In genomic region chr2:106756354-106757103, GRCm38 (mm10) we compare ENCODE assay signal across 16 mouse cellular contexts.
A peak's percentile ranks its signal among the peaks of the same experiment; 100 is the strongest.
DNase-seq lines count a peak whose midpoint lies in the region; ATAC-seq and TF ChIP-seq lines count a peak whose summit lies in the region.
"Had no signal": no experiment of that assay in that cellular context is flagged by ENCODE, and none has a peak within 500 bp of the region (broad histone marks: within the 10 kb centered on the region; RNA-seq: fewer than 3 reads in every experiment).

No protein-coding gene starts in this region.

- WGBS in hindbrain, embryonic 12.5 days: 21% methylated on average over 13 of the region's 13 CpGs
- WGBS in hindbrain, postnatal 0 days: 41% methylated on average over 13 of the region's 13 CpGs
- 43% methylated on average over 13 of the region's 13 CpGs for WGBS in midbrain, embryonic 11.5 days
- 38% methylated on average over 13 of the region's 13 CpGs for WGBS in midbrain, postnatal 0 days
- WGBS in embryonic facial prominence, embryonic 10.5 days: 27% methylated on average over 13 of the region's 13 CpGs
- WGBS in limb, embryonic 12.5 days: 17% methylated on average over 13 of the region's 13 CpGs

- H3K27me3 ChIP-seq in hindbrain, embryonic 12.5 days: peaks cover 4% of the 10 kb centered on the region; the same call in 1 of the 2 replicates
- no peaks in the 10 kb centered on the region for H3K27me3 ChIP-seq in hindbrain, postnatal 0 days (ENCODE audit: insufficient read depth, low read length)
- H3K27me3 ChIP-seq in midbrain, embryonic 11.5 days (ENCODE audit: control insufficient read depth, insufficient read depth, low read length): no peaks in the 10 kb centered on the region
- no peaks in the 10 kb centered on the region for H3K27me3 ChIP-seq in midbrain, postnatal 0 days (ENCODE audit: insufficient read depth, low read length)
- H3K27me3 ChIP-seq in embryonic facial prominence, embryonic 10.5 days (replicated peaks; ENCODE audit: low read depth, poor library complexity, severe bottlenecking): peaks cover 68% of the 10 kb centered on the region
- peaks cover 4% of the 10 kb centered on the region; the same call in 1 of the 2 replicates for H3K27me3 ChIP-seq in limb, embryonic 12.5 days
- H3K27me3 ChIP-seq: embryonic facial prominence, embryonic 15.5 days; limb, embryonic 15.5 days; stomach, embryonic 15.5 days had no signal

- H3K4me2 ChIP-seq in hindbrain, embryonic 12.5 days (replicated peaks): no peak overlapping the region
- no peak overlapping the region for H3K4me2 ChIP-seq in hindbrain, postnatal 0 days (ENCODE audit: low read depth, low read length)
- H3K4me2 ChIP-seq in midbrain, embryonic 11.5 days: no peak overlapping the region
- no peak overlapping the region for H3K4me2 ChIP-seq in midbrain, postnatal 0 days (ENCODE audit: low read depth, low read length, poor library complexity, severe bottlenecking)
- H3K4me2 ChIP-seq in limb, embryonic 12.5 days: no peak overlapping the region
- H3K4me2 ChIP-seq: embryonic facial prominence, embryonic 15.5 days; limb, embryonic 15.5 days; stomach, embryonic 15.5 days had no signal

- no peak for TF ChIP-seq CTCF in hindbrain, postnatal 0 days (IDR thresholded peaks at IDR 0.05; ENCODE audit: low read depth)
- TF ChIP-seq CTCF in midbrain, postnatal 0 days (IDR thresholded peaks at IDR 0.05): no peak

- no peaks in the 10 kb centered on the region for H3K9me3 ChIP-seq in hindbrain, embryonic 12.5 days (replicated peaks)
- H3K9me3 ChIP-seq in hindbrain, postnatal 0 days (ENCODE audit: low read length): no peaks in the 10 kb centered on the region
- no peaks in the 10 kb centered on the region for H3K9me3 ChIP-seq in midbrain, embryonic 11.5 days (ENCODE audit: control insufficient read depth, low read length)
- H3K9me3 ChIP-seq in midbrain, postnatal 0 days (ENCODE audit: low read length): no peaks in the 10 kb centered on the region
- no peaks in the 10 kb centered on the region for H3K9me3 ChIP-seq in embryonic facial prominence, embryonic 10.5 days
- no peaks in the 10 kb centered on the region for H3K9me3 ChIP-seq in limb, embryonic 12.5 days
- H3K9me3 ChIP-seq: embryonic facial prominence, embryonic 15.5 days; limb, embryonic 15.5 days; midbrain, embryonic 10.5 days; stomach, embryonic 15.5 days had no signal

- no peaks in the 10 kb centered on the region for H3K36me3 ChIP-seq in hindbrain, embryonic 12.5 days
- no peaks in the 10 kb centered on the region for H3K36me3 ChIP-seq in hindbrain, postnatal 0 days (ENCODE audit: insufficient read depth, low read length)
- no peaks in the 10 kb centered on the region for H3K36me3 ChIP-seq in midbrain, embryonic 11.5 days (ENCODE audit: control insufficient read depth, insufficient read depth, low read length)
- no peaks in the 10 kb centered on the region for H3K36me3 ChIP-seq in midbrain, postnatal 0 days (ENCODE audit: insufficient read depth, low read length)
- peaks cover 12% of the 10 kb centered on the region for H3K36me3 ChIP-seq in embryonic facial prominence, embryonic 10.5 days (replicated peaks)
- H3K36me3 ChIP-seq in limb, embryonic 12.5 days: no peaks in the 10 kb centered on the region; the same call in 1 of the 2 replicates
- H3K36me3 ChIP-seq: embryonic facial prominence, embryonic 15.5 days; limb, embryonic 15.5 days; midbrain, embryonic 10.5 days; stomach, embryonic 15.5 days had no signal

- H3K4me1 ChIP-seq in hindbrain, embryonic 12.5 days: peaks cover 16% of the 10 kb centered on the region
- H3K4me1 ChIP-seq in hindbrain, postnatal 0 days (ENCODE audit: insufficient read depth, low read length): no peaks in the 10 kb centered on the region
- H3K4me1 ChIP-seq in midbrain, embryonic 11.5 days (ENCODE audit: control insufficient read depth, insufficient read depth, low read length): peaks cover 6% of the 10 kb centered on the region; the same call in 1 of the 2 replicates
- H3K4me1 ChIP-seq in midbrain, postnatal 0 days (ENCODE audit: insufficient read depth, low read length): no peaks in the 10 kb centered on the region
- peaks cover 22% of the 10 kb centered on the region for H3K4me1 ChIP-seq in embryonic facial prominence, embryonic 10.5 days
- peaks cover 25% of the 10 kb centered on the region for H3K4me1 ChIP-seq in limb, embryonic 12.5 days (replicated peaks)
- H3K4me1 ChIP-seq: embryonic facial prominence, embryonic 15.5 days; limb, embryonic 15.5 days; stomach, embryonic 15.5 days had no signal

- no peak overlapping the region for H3K27ac ChIP-seq in hindbrain, embryonic 12.5 days
- H3K27ac ChIP-seq in hindbrain, postnatal 0 days: no peak overlapping the region
- no peak overlapping the region for H3K27ac ChIP-seq in midbrain, embryonic 11.5 days (ENCODE audit: low read depth, low read length)
- no peak overlapping the region for H3K27ac ChIP-seq in midbrain, postnatal 0 days (ENCODE audit: low read depth, low read length)
- no peak overlapping the region for H3K27ac ChIP-seq in embryonic facial prominence, embryonic 10.5 days (replicated peaks)
- no peak overlapping the region for H3K27ac ChIP-seq in limb, embryonic 12.5 days
- H3K27ac ChIP-seq: embryonic facial prominence, embryonic 15.5 days; limb, embryonic 15.5 days; midbrain, embryonic 10.5 days; stomach, embryonic 15.5 days had no signal

- peak; percentile 57 for ATAC-seq in hindbrain, embryonic 12.5 days (ENCODE audit: low FRiP score)
- no peak for ATAC-seq in hindbrain, postnatal 0 days
- peak; percentile 81 for ATAC-seq in midbrain, embryonic 11.5 days (ENCODE audit: low FRiP score)
- no peak for ATAC-seq in midbrain, postnatal 0 days (ENCODE audit: low FRiP score)
- 0 out of 2 replicates have a peak, but pooled peaks have one; percentile 47 for ATAC-seq in limb, embryonic 12.5 days (ENCODE audit: insufficient number of reproducible peaks, insufficient read depth, low FRiP score, low TSS enrichment, low read depth)
- ATAC-seq in cerebellum, adult (ENCODE audit: insufficient number of reproducible peaks, low FRiP score, low TSS enrichment): no peak
- ATAC-seq: intestine, postnatal 0 days; lung, postnatal 0 days had no signal

- H3K4me3 ChIP-seq in hindbrain, embryonic 12.5 days: no peak overlapping the region
- no peak overlapping the region for H3K4me3 ChIP-seq in hindbrain, postnatal 0 days (ENCODE audit: low read length)
- no peak overlapping the region for H3K4me3 ChIP-seq in midbrain, embryonic 11.5 days (ENCODE audit: low read depth, low read length)
- no peak overlapping the region for H3K4me3 ChIP-seq in midbrain, postnatal 0 days (ENCODE audit: low read depth, low read length)
- H3K4me3 ChIP-seq in embryonic facial prominence, embryonic 10.5 days: no peak overlapping the region
- no peak overlapping the region for H3K4me3 ChIP-seq in limb, embryonic 12.5 days (replicated peaks)
- H3K4me3 ChIP-seq: embryonic facial prominence, embryonic 15.5 days; limb, embryonic 15.5 days; midbrain, embryonic 10.5 days; stomach, embryonic 15.5 days had no signal

- DNase-seq in hindbrain, postnatal 0 days (ENCODE audit: low spot score): no peak
- DNase-seq in midbrain, embryonic 11.5 days (ENCODE audit: low spot score, missing footprints): no peak
- no peak for DNase-seq in midbrain, postnatal 0 days (ENCODE audit: low spot score)
- DNase-seq in embryonic facial prominence, embryonic 10.5 days (ENCODE audit: low spot score): peak; percentile 50
- DNase-seq: cerebellum, adult 8-10 months; heart, adult 18-20 months; heart, postnatal 10 days had no signal

- no peak overlapping the region for H3K9ac ChIP-seq in hindbrain, embryonic 12.5 days
- no peak overlapping the region for H3K9ac ChIP-seq in hindbrain, postnatal 0 days (replicated peaks; ENCODE audit: low read length)
- H3K9ac ChIP-seq in midbrain, embryonic 11.5 days (ENCODE audit: low read length): no peak overlapping the region
- no peak overlapping the region for H3K9ac ChIP-seq in midbrain, postnatal 0 days (replicated peaks; ENCODE audit: low read length, poor library complexity, severe bottlenecking)
- no peak overlapping the region for H3K9ac ChIP-seq in limb, embryonic 12.5 days (replicated peaks)
- H3K9ac ChIP-seq: embryonic facial prominence, embryonic 15.5 days; limb, embryonic 15.5 days; stomach, embryonic 15.5 days had no signal

Comparison
In these comparisons a context has a peak if more than half of its experiments do, and no peak if none do; other contexts are left out.
1. ATAC-seq: peak in hindbrain, embryonic 12.5 days (single experiment), midbrain, embryonic 11.5 days (single experiment) and limb, embryonic 12.5 days (single experiment); none in hindbrain, postnatal 0 days (single experiment), midbrain, postnatal 0 days (single experiment) and cerebellum, adult (single experiment).